Mouse (Mus musculus) colon, adult 2 months (tissue): ENCODE measurements around the gene Carhsp1. TPM values are rescaled to one million over a fixed set of nuclear protein-coding genes. Genes with fewer than 3 reads are reported as not detected.

Experiments
- polyA plus RNA-seq: library from polyadenylated mRNA; depleted of rRNA; stranded (reverse); fragments of >200 nt; gene quantifications from 2 replicates; pipeline ENCODE4 v1.2.3, GENCODE M21; 2012; rRNA removed

Carhsp1 gene
- 152 and 160 TPM in 2 replicates for polyA plus RNA-seq

DNA sequence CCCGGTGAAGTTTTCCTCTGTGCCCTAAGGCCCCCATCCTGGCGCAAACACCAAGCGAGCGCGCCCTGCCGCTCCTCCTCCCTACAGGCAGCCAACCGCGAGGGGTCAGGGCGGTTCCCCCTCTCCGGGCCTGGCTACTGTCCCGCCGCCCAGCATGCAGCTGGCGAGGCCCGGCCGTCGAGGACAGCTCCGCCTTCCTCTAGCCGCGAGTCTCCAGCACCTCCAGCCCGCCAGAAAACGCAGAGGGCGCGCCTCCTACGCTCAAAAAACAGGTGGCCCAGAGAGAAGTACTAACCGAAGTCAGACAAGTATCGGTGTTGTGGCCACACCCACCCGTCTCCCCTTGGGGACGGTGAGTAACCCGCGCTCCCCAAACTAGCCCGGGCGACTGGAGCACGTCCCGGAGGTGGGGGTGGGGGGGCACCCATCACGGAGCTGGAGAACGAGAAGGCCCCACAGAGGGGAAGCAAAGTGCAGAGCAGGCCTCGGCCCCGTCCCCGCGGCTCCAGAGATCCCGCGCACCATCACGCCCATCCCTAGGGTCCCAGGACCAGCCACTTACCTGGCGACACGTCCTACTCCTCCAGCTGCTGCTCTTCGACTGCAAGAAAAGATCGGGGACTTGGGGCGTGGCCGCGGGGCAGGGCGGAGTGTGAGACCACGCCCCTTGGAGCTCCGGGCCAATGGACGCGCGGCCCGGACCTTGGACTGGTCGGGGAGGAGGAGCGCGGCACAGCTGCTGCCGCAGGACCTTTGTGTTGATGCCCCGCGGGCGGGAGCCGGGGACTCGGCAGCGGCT lies at the start of gene Carhsp1:
TSS of gene Carhsp1 (minus strand) at position 605 of the 799 bp plus-strand sequence.

GRCm38 (mm10) chr16:8680470-8680869 lies 8.5 kb upstream of the Carhsp1 start, which contains the start of gene Gm5767:
Gene Gm5767, plus strand, starts transcription at chr16:8680770.

DNA sequence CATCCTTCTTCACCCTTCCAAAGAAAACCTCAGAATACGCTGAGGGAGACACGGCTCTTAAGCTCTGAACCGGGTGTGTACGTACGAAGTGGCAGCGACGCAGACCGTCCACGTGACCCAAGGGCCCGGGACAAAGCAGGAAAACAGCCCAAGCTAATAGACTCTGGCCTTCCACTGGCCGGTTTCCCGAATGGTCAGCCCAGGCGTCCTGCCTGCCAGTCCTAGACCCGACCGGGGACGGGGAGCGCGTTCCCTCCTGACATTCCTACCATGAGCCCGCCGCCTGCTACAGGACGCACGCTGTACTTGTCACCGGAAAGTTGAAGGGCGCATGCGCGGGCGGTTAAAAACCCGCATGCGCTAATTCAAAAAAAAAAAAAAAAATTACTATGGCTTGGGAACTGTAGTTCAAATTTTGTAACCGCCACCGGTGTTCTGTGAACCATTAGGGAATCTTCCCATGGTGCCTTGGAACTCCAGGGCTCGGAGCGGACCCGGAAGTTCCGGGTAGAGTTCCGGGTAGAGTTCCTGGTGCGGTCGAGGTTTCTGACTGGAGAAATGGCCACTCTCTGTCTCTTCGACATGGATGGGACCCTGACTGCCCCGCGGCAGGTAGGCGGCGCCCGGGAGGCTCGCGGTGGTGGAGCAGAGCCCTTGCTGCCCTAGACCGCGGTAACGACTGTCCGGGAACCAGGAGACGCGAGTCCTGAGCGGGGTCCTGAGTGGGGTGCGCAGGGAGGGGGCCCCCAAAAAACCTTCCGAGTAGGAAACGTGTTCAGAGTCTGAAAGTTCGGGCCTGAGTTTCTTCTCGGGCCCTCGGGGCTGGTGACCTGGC lies 34.5 kb downstream of the Carhsp1 start, which contains the start of the genes Pmm2 and Tmem186:
TSS of gene Pmm2 (plus strand) at position 458 of the 835 bp plus-strand sequence.
TSS of gene Tmem186 (minus strand) at position 496 of the 835 bp plus-strand sequence.

Other genes starting within 250 kb of the Carhsp1 start
- gene Tmem114, start 247.0 kb downstream of the Carhsp1 start, polyA plus RNA-seq, result 0.08 TPM in 1 of 2 replicates, not detected in the other
- gene Mettl22, start 201.4 kb downstream of the Carhsp1 start, polyA plus RNA-seq, result 12.7 and 13.6 TPM in 2 replicates
- 70.8 and 76.8 TPM in 2 replicates for gene Abat, start 158.7 kb downstream of the Carhsp1 start, polyA plus RNA-seq
- 208 and 235 TPM in 2 replicates for gene Pmm2, start 34.5 kb downstream of the Carhsp1 start, polyA plus RNA-seq
- gene Tmem186, start 34.4 kb downstream of the Carhsp1 start, polyA plus RNA-seq, result 13.4 and 13.7 TPM in 2 replicates
- gene Gm5767, start 8.6 kb upstream of the Carhsp1 start, polyA plus RNA-seq, result not detected in 2 replicates
- 15.5 and 15.6 TPM in 2 replicates for gene Usp7, start 120.2 kb upstream of the Carhsp1 start, polyA plus RNA-seq
- gene 1810013L24Rik, start 157.9 kb upstream of the Carhsp1 start, polyA plus RNA-seq, result 16.5 and 18.1 TPM in 2 replicates